Mouse (Mus musculus): ENCODE measurements around the gene Cp.
"Not testable (repeated sequence)": the region's sequence is repeated elsewhere in the genome, so short reads cannot be mapped to it uniquely, and the experiment has no call there.

Gene Cp

GRCm38 (mm10) chr3:19956885-19957284 is at the start of gene Cp:
TSS of gene Cp (plus strand) at chr3:19957054.
- DNase-seq (ENCODE audit: low spot score in 2 of 2): no peak

- DNase-seq (ENCODE audit: low spot score in 2 of 2): no peak
These were observed 8.3 kb upstream of the Cp start for GRCm38 (mm10) chr3:19948552-19948951.

GRCm38 (mm10) chr3:19949401-19949800 is 7.5 kb upstream of the Cp start:
- DNase-seq (ENCODE audit: low spot score in 2 of 2): not testable (repeated sequence)

- DNase-seq (ENCODE audit: low spot score in 2 of 2): no peak
These were observed 3.4 kb upstream of the Cp start for GRCm38 (mm10) chr3:19953425-19953824.

- DNase-seq (ENCODE audit: low spot score in 2 of 2): peak in 1 of 2 experiments; percentile 8
These were observed 3.0 kb upstream of the Cp start for GRCm38 (mm10) chr3:19953865-19954264.

- no peak for DNase-seq (ENCODE audit: low spot score in 2 of 2)
These were observed 1.2 kb downstream of the Cp start for GRCm38 (mm10) chr3:19958031-19958430.

- DNase-seq (ENCODE audit: low spot score in 2 of 2): no peak
These were observed 2.1 kb downstream of the Cp start for GRCm38 (mm10) chr3:19958983-19959382.

- DNase-seq (ENCODE audit: low spot score in 2 of 2): no peak
These were observed 3.8 kb downstream of the Cp start for GRCm38 (mm10) chr3:19960570-19961114.

- DNase-seq (ENCODE audit: low spot score in 2 of 2): no peak
These were observed 4.5 kb downstream of the Cp start for GRCm38 (mm10) chr3:19961341-19961740.

- DNase-seq (ENCODE audit: low spot score in 2 of 2): no peak
These were observed 6.1 kb downstream of the Cp start for GRCm38 (mm10) chr3:19962769-19963513.

GRCm38 (mm10) chr3:19964625-19965188 is 7.9 kb downstream of the Cp start:
- no peak for DNase-seq (ENCODE audit: low spot score in 2 of 2)

- DNase-seq (ENCODE audit: low spot score in 2 of 2): no peak
These were observed 8.4 kb downstream of the Cp start for GRCm38 (mm10) chr3:19965239-19965638.

GRCm38 (mm10) chr3:19966072-19966471 is 9.2 kb downstream of the Cp start:
- no peak for DNase-seq (ENCODE audit: low spot score in 2 of 2)

GRCm38 (mm10) chr3:19978474-19978873 is 21.6 kb downstream of the Cp start:
- DNase-seq (ENCODE audit: low spot score in 2 of 2): no peak

- no peak for DNase-seq (ENCODE audit: low spot score in 2 of 2)
These were observed 24.3 kb downstream of the Cp start for GRCm38 (mm10) chr3:19981156-19981555.

GRCm38 (mm10) chr3:19982846-19983245 is 26.0 kb downstream of the Cp start:
- no peak for DNase-seq (ENCODE audit: low spot score in 2 of 2)

GRCm38 (mm10) chr3:19986123-19986522 is 29.3 kb downstream of the Cp start:
- no peak for DNase-seq (ENCODE audit: low spot score in 2 of 2)

- no peak for DNase-seq (ENCODE audit: low spot score in 2 of 2)
These were observed 33.2 kb downstream of the Cp start for GRCm38 (mm10) chr3:19990031-19990430.

- no peak for DNase-seq (ENCODE audit: low spot score in 2 of 2)
These were observed 35.5 kb downstream of the Cp start for GRCm38 (mm10) chr3:19992388-19992787.

GRCm38 (mm10) chr3:19999551-19999950 is 42.7 kb downstream of the Cp start:
- DNase-seq (ENCODE audit: low spot score in 2 of 2): no peak

- no peak for DNase-seq (ENCODE audit: low spot score in 2 of 2)
These were observed 44.0 kb downstream of the Cp start for GRCm38 (mm10) chr3:20000806-20001205.

- DNase-seq (ENCODE audit: low spot score in 2 of 2): no peak
These were observed 45.9 kb downstream of the Cp start for GRCm38 (mm10) chr3:20002786-20003185.

- DNase-seq (ENCODE audit: low spot score in 2 of 2): no peak
These were observed 47.6 kb downstream of the Cp start for GRCm38 (mm10) chr3:20004422-20004821.
